Mouse (Mus musculus): ENCODE results near the gene Tmem63b.
A peak's percentile ranks its signal among the peaks of the same experiment; 100 is the strongest.

Tmem63b gene

GRCm38 (mm10) chr17:45618941-45619385 is 67.7 kb downstream of the Tmem63b start:
- peak; percentile 73 for DNase-seq

DNA sequence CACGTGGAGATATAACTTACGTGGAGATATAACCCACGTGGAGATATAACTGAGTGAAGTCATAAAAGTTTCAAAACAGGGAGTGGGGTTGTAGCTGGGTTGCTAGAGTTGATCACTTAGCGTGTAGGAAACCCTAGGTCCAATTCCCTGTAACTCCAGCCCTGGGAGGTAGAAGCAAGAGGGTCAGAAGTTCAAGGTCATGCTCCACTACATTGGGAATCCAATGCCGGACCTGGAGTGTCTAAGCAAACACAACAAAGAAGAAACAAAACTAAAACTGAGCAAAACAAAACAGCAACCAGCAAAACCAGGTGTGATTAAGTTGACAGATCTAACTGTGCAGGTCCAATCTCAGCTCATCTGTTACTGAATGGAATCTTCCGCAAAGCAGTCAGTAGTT is 69.0 kb downstream of the Tmem63b start:
- no peak for DNase-seq

- no peak for DNase-seq
These were observed 70.0 kb downstream of the Tmem63b start for GRCm38 (mm10) chr17:45616679-45617078.

- no peak for DNase-seq
These were observed 70.6 kb downstream of the Tmem63b start for GRCm38 (mm10) chr17:45616046-45616650.

- DNase-seq, result no peak
These were observed 73.8 kb downstream of the Tmem63b start for GRCm38 (mm10) chr17:45612921-45613320.

DNA sequence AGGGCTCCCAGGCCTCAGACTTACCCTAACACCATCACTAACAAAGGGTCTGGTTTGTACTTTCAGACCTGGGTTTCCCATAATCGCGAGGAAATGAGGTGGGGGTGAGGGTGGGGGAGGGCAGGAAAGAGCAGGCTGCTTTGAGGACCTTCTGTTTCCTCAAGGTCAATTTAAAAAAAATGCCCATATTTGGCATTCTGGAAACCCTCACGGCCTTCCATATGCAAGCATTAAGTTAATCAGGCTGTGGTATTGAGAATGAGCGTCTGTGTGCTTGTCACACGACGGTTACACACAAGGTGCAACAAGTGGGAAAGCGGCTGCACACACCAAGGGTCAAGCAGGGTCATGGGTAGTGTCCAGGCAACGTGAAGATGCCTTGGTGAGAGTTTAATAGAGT is 74.7 kb downstream of the Tmem63b start:
- no peak for DNase-seq
